Mouse (Mus musculus) limb, embryonic 12.5 days (tissue): ENCODE measurements around the gene Plin5. TPM values are rescaled to one million over a fixed set of nuclear protein-coding genes. Genes with fewer than 3 reads are reported as not detected.

Experiments used
- ATAC-seq: fragments of 200-750 bp; cut with Nextera tagmentation; 2 replicates; pipeline ENCODE4 v1.8.0; 2017; ENCODE audit warnings: low read depth, moderate TSS enrichment; ENCODE audit not compliant: insufficient number of reproducible peaks, insufficient read depth, low FRiP score, low TSS enrichment
- H3K27ac ChIP-seq: fragments of 300-500 bp; sonication (generic); 2 replicates; pipeline ENCODE4 v1.5.1; 2016; ENCODE audit warnings: mild to moderate bottlenecking, moderate library complexity
- H3K27me3 ChIP-seq: fragments of 300-500 bp; sonication (generic); 2 replicates; pipeline ENCODE4 v1.6.1; 2016; ENCODE audit warnings: mild to moderate bottlenecking, moderate library complexity
- H3K36me3 ChIP-seq: fragments of 300-500 bp; sonication (generic); 2 replicates; pipeline ENCODE4 v1.6.1; 2016; ENCODE audit warnings: mild to moderate bottlenecking, moderate library complexity
- H3K4me1 ChIP-seq: fragments of 300-500 bp; sonication (generic); replicated peaks from 2 replicates; pipeline ENCODE4 v1.6.1; 2016
- H3K4me2 ChIP-seq: fragments of 300-500 bp; sonication (generic); 2 replicates; pipeline ENCODE4 v1.6.1; 2016; ENCODE audit warnings: mild to moderate bottlenecking, moderate library complexity
- H3K4me3 ChIP-seq: fragments of 300-500 bp; sonication (generic); replicated peaks from 2 replicates; pipeline ENCODE4 v1.5.1; 2016; ENCODE audit warnings: mild to moderate bottlenecking
- H3K9ac ChIP-seq: fragments of 300-500 bp; sonication (generic); replicated peaks from 2 replicates; pipeline ENCODE4 v1.6.1; 2016; ENCODE audit warnings: mild to moderate bottlenecking, moderate library complexity
- H3K9me3 ChIP-seq: fragments of 300-500 bp; sonication (generic); 2 replicates; pipeline ENCODE4 v1.6.1; 2016; ENCODE audit warnings: mild to moderate bottlenecking, moderate library complexity
- WGBS: fragments of 180-500 bp; shearing (Covaris S2); methylation state at CpG from one replicate; pipeline ENCODE4 v1.1.7; 2016; 5-methylcytosine and 5-hydroxymethylcytosine counted together
- polyA plus RNA-seq: library from polyadenylated mRNA; unstranded; fragments of >200 nt; fragmentation: Nextera tagmentation; extraction: Ambion mirVana; gene quantifications from 2 replicates; pipeline ENCODE4 v1.2.1, GENCODE M21; 2016

Plin5 gene
- polyA plus RNA-seq, 1 experiment from 2014 or later: 0.10 TPM

GRCm38 (mm10) chr17:56146131-56146530 is 28.7 kb upstream of the Plin5 start:
- H3K27ac ChIP-seq: no peak overlapping the region
- no peak for ATAC-seq
- H3K4me2 ChIP-seq: no peak overlapping the region
- H3K4me3 ChIP-seq: no peak overlapping the region
- H3K4me1 ChIP-seq: peaks cover 27% of the 10 kb centered on the region
- no peaks in the 10 kb centered on the region for H3K9me3 ChIP-seq
- no peaks in the 10 kb centered on the region for H3K36me3 ChIP-seq
- H3K9ac ChIP-seq: no peak overlapping the region
- H3K27me3 ChIP-seq: peaks cover 100% of the 10 kb centered on the region
- 9% methylated on average over 9 of the region's 9 CpGs for WGBS

- H3K27me3 ChIP-seq: peaks cover 100% of the 10 kb centered on the region
- 66% methylated on average over 9 of the region's 9 CpGs for WGBS
These were observed 27.1 kb upstream of the Plin5 start for GRCm38 (mm10) chr17:56144546-56144945.

GRCm38 (mm10) chr17:56141702-56142605 is 24.6 kb upstream of the Plin5 start:
- Histone ChIP-seq H3K9me3 (no peaks in the 10 kb centered on the region), H3K4me2 (peak overlapping the region; percentile 65), H3K27ac (no peak overlapping the region), H3K27me3 (peaks cover 100% of the 10 kb centered on the region), H3K9ac (peak overlapping the region; percentile 40), H3K4me1 (peaks cover 29% of the 10 kb centered on the region), H3K4me3 (peak overlapping the region; percentile 36), H3K36me3 (no peaks in the 10 kb centered on the region)
- ATAC-seq: peak; percentile 17; the same call in 1 of the 2 replicates
- WGBS: 1% methylated on average over 45 of the region's 47 CpGs

More at GRCm38 (mm10) chr17:56144546-56144945, 27.1 kb upstream of the Plin5 start:
- H3K4me3 ChIP-seq: no peak overlapping the region
- ATAC-seq: no peak
- no peak overlapping the region for H3K4me2 ChIP-seq
- no peaks in the 10 kb centered on the region for H3K9me3 ChIP-seq
- H3K9ac ChIP-seq: no peak overlapping the region
- peaks cover 30% of the 10 kb centered on the region for H3K4me1 ChIP-seq
- H3K27ac ChIP-seq: no peak overlapping the region
- H3K36me3 ChIP-seq: no peaks in the 10 kb centered on the region

GRCm38 (mm10) chr17:56139858-56140595 is 22.6 kb upstream of the Plin5 start, which contains the start of gene Sema6b:
Gene Sema6b (minus strand): TSS chr17:56140343.
- H3K4me1 ChIP-seq: peaks cover 26% of the 10 kb centered on the region
- no peaks in the 10 kb centered on the region for H3K36me3 ChIP-seq
- H3K27ac ChIP-seq: no peak within 1 kb of the TSS
- H3K4me3 ChIP-seq: peak within 1 kb of the TSS; percentile 74
- H3K27me3 ChIP-seq: peaks cover 95% of the 10 kb centered on the region
- peak within 1 kb of the TSS; percentile 98 for H3K4me2 ChIP-seq
- ATAC-seq: no peak; the same call in 1 of the 2 replicates
- WGBS: 1% methylated on average over 79 of the region's 79 CpGs
- peak within 1 kb of the TSS; percentile 67 for H3K9ac ChIP-seq
- H3K9me3 ChIP-seq: no peaks in the 10 kb centered on the region

- H3K27me3 ChIP-seq: peaks cover 92% of the 10 kb centered on the region
- peaks cover 31% of the 10 kb centered on the region for H3K4me1 ChIP-seq
- peak overlapping the region; percentile 67 for H3K9ac ChIP-seq
- H3K4me2 ChIP-seq: peak overlapping the region; percentile 98
- no peaks in the 10 kb centered on the region for H3K9me3 ChIP-seq
- WGBS: 9% methylated on average over 18 of the region's 21 CpGs
- no peaks in the 10 kb centered on the region for H3K36me3 ChIP-seq
- no peak overlapping the region for H3K27ac ChIP-seq
- H3K4me3 ChIP-seq: peak overlapping the region; percentile 74
- no peak for ATAC-seq
These were observed 22.0 kb upstream of the Plin5 start for GRCm38 (mm10) chr17:56139355-56139754.

- Histone ChIP-seq H3K27ac (no peak overlapping the region), H3K4me2 (peak overlapping the region; percentile 35), H3K36me3 (no peaks in the 10 kb centered on the region), H3K27me3 (peaks cover 79% of the 10 kb centered on the region), H3K4me1 (peaks cover 39% of the 10 kb centered on the region), H3K4me3 (peak overlapping the region; percentile 74), H3K9me3 (no peaks in the 10 kb centered on the region), H3K9ac (no peak overlapping the region; the same call in 1 of the 2 replicates)
- no peak for ATAC-seq
- 18% methylated on average over 25 of the region's 25 CpGs for WGBS
These were observed 20.6 kb upstream of the Plin5 start for GRCm38 (mm10) chr17:56137839-56138613.

- no peak overlapping the region for H3K4me3 ChIP-seq
- no peaks in the 10 kb centered on the region for H3K9me3 ChIP-seq
- H3K4me2 ChIP-seq: no peak overlapping the region
- H3K27me3 ChIP-seq: peaks cover 64% of the 10 kb centered on the region
- peaks cover 28% of the 10 kb centered on the region for H3K4me1 ChIP-seq
- ATAC-seq: no peak
- H3K27ac ChIP-seq: no peak overlapping the region
- H3K36me3 ChIP-seq: no peaks in the 10 kb centered on the region
- no peak overlapping the region for H3K9ac ChIP-seq
- 87% methylated on average over 7 of the region's 7 CpGs for WGBS
These were observed 19.2 kb upstream of the Plin5 start for GRCm38 (mm10) chr17:56136558-56136957.

- Histone ChIP-seq H3K9ac (peak overlapping the region; percentile 13), H3K4me1 (peaks cover 20% of the 10 kb centered on the region), H3K4me3 (peak overlapping the region; percentile 26), H3K9me3 (0 out of 2 replicates have a peak, but pooled peaks cover 5% of the 10 kb centered on the region), H3K27ac (no peak overlapping the region), H3K4me2 (peak overlapping the region; percentile 62), H3K27me3 (peaks cover 44% of the 10 kb centered on the region), H3K36me3 (no peaks in the 10 kb centered on the region)
- ATAC-seq: no peak
- 2% methylated on average over 27 of the region's 27 CpGs for WGBS
These were observed 17.1 kb upstream of the Plin5 start for GRCm38 (mm10) chr17:56134463-56134971.

GRCm38 (mm10) chr17:56133457-56134363 is 16.3 kb upstream of the Plin5 start:
- 18% methylated on average over 20 of the region's 21 CpGs for WGBS
- H3K4me2 ChIP-seq: peak overlapping the region; percentile 62
- 0 out of 2 replicates have a peak, but pooled peaks have one; percentile 3 for ATAC-seq
- H3K9me3 ChIP-seq: 0 out of 2 replicates have a peak, but pooled peaks cover 5% of the 10 kb centered on the region
- H3K4me1 ChIP-seq: peaks cover 17% of the 10 kb centered on the region
- H3K27ac ChIP-seq: peak overlapping the region; percentile 23; the same call in 1 of the 2 replicates
- no peaks in the 10 kb centered on the region for H3K36me3 ChIP-seq
- peak overlapping the region; percentile 13; the same call in 1 of the 2 replicates for H3K9ac ChIP-seq
- H3K4me3 ChIP-seq: peak overlapping the region; percentile 26
- peaks cover 36% of the 10 kb centered on the region for H3K27me3 ChIP-seq
